Mouse (Mus musculus) bone marrow, adult 2 months (tissue): ENCODE results near the gene Moxd1.

Experiments used
- CTCF ChIP-seq: fragments of 200-500 bp; IDR thresholded peaks from 2 replicates; pipeline ENCODE4 v1.5.1; 2011; ENCODE audit warnings: low read length, control low read depth; ENCODE audit not compliant: control insufficient read depth, insufficient read depth
- POLR2A ChIP-seq: fragments of 200-500 bp; IDR thresholded peaks from 2 replicates; pipeline ENCODE4 v1.6.1; 2011; ENCODE audit warnings: low read depth, mild to moderate bottlenecking, control low read depth, low read length, borderline replicate concordance; ENCODE audit not compliant: control insufficient read depth

- no peak for TF ChIP-seq POLR2A
- no peak for TF ChIP-seq CTCF
Observed at GRCm38 (mm10) chr10:24343068-24343467, 119.8 kb downstream of the Moxd1 start.
